Mouse (Mus musculus) cerebellum, adult (tissue): Measurements from ENCODE around the gene Gfm2.
A peak's percentile ranks its signal among the peaks of the same experiment; 100 is the strongest.

Source experiments
- ATAC-seq: cut with Nextera tagmentation; 2 replicates; pipeline ENCODE4 v1.9.2; 2017; ENCODE audit warnings: mild to moderate bottlenecking, moderate library complexity, mixed read lengths; ENCODE audit not compliant: insufficient number of reproducible peaks, low FRiP score, low TSS enrichment

Gene Gfm2

DNA sequence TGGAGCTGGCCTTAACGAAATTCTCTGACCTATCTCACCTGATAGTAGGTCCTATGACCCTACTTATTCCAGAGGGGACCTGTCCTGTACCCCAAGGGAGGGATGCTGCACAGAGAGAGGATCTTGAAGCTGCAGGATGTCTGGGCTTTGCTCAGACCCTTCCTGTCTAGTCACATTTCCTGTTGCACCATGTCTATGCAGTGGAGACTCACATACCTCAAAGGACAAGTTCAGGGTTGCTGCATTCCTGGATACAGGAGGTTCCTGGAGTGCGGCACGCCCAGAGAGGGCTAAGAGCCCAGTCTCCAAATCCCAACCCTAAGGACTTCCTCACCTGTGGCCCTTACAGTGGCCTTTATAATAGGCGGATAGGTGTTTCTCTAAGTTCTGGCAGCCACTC lies 48.6 kb downstream of the Gfm2 start:
- ATAC-seq: no peak

DNA sequence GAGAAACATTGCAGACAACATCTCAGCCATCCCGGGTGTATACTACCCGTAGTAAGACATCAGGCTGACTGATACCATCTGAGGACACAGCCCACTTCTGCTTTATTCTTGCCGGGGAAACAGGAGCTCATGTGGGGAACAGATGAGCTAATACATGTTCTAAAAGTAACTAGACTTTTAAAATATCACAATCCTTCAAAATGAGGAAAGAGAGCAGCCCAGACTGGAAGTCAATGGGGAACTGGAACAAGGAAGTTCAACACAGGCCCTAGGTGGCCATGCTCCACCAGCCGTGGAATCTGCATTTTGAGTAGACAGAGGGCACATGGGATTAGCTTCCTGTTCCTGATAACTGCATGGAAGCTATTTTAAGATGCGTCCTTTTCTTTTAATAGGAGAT lies 50.0 kb downstream of the Gfm2 start:
- ATAC-seq: no peak

DNA sequence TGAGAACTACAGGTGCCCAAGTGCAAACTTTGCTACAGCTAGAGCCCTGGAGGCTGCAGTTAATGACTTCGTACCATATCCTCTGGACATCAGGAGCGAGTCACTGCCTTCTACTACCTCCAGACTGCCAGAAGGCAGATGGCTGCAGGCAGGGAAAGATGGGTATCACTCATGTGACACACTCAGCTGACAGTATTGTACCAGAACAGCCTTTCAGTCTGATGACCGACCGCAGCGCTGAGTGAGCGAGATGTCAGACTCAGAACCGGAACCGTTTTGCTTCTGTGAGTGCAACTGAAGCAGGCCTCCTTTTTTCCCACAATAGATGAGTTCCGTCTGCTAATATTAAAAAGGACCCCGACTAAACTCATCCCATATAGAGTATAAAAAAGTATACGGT lies 54.9 kb downstream of the Gfm2 start:
- no peak for ATAC-seq

DNA sequence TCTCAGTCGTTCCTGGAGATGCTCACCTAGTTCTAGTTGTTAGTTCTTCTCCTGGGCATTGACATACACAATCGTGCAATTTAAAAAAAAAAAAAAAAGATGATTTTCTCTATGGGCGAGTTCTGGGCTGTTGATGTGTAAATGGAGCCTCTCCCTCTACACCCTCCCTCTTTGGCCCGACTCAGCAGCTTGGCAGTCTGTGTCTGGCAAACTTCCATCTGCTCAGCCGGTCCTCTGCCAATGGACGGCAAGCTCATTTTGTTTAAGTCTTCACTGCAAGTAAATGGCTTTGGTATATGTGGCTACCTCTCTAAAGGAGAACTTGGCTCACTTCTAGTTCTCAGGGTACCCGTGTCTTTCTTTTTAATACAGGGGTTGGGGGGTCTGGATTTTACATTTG lies 55.7 kb downstream of the Gfm2 start:
- ATAC-seq: peak; percentile 49; the same call in 1 of the 2 replicates

DNA sequence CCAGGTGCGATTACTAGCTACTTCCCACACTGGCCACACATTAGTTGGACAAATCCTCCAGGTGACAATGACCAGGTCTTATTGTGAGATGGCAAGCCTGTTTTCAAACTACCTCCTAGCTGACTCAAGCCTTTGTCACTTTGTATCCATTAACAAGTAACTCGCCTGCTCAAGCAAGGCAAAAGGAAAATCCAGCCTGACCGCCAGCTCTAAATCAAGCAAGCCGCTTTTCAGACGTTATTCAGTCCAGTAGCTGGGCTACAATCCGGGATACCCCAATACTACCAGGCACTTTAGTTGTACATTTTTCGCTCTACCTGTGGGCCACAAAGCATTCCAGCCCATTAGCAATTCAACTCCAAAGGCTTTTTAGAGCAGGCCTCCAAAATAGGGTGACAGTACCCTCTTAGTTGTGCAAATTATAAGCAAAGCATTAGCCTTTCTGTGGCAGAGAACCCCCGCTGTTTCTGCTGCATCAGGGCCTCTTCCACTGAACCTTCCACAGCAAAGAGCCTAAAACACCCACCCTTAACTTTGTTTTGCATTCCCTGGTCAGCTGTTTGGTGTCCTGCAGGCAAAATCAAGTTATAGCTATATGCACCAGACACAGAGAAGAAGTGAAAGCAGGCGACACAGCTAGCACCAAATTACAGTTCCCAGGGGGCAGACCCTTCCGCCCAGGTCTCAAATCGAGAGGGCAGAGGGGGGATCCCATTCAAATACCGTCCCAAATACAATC lies 58.6 kb downstream of the Gfm2 start:
- ATAC-seq: no peak

DNA sequence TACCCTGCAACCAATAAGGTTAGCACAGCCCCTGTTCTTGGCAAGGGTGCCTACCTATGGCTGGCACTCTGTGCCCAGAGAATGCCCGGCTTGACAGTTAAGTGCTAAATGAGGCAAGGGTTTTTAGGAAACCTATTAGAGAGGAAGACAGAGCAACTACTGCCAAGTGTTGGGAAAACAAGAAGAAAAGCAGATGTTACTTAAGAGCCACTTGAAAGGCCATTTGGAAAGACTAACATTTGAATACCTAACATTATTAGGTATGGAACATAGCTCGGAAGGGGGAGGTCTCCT lies 59.1 kb downstream of the Gfm2 start:
- no peak for ATAC-seq

DNA sequence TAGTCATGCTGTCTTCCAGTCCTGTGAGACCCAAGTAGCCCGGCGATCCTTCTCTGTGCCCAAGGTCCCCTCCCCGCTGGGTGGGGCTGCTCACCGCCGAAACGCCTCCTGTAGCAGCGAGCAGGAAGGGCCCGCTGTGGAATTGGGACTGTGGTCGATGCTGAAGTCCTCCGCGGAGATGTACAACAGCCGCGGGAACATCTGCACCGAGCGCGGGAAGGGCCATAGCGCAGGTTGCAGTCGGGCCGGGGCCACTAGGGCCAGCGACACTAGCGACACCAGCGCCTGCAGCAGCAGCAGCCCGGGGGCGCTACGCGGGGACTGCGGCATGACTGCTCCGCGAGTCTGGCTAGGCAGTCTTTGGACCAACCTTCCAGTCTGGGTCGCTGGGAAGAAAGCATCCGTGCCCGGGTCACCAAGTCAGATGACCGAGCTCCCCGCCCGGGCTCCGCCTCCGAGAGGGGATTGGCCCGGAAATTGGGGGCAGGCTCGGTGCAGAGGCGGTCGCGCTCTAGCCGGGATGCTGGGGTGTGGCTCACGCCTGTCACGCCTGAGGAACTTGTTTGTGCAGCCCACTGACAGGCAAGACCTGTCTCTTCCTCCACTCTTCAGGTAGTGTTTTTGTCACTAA lies 60.3 kb downstream of the Gfm2 start, which contains the start of gene Hexb:
TSS of gene Hexb (minus strand) at position 426 of the 631 bp plus-strand sequence.
- ATAC-seq: peak; percentile 94

DNA sequence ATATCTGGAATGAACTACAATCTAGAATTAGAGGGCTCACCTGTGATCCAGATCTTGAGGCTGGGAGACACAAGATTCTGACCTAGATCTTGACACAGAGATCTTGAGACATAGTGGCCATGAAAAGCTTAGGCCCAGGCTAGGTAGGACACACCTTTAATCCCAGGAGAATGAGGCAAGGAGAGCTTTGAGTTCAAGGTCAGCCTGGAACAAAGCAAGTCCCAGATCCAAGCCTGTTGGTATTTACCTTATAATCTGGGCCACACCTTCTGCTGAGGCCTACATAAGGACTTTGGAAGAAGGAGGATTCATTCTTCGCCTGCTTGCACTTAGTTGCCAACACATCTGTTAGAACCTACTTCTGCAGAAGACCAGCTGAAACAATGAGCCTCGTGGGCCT lies 61.4 kb downstream of the Gfm2 start:
- no peak for ATAC-seq

DNA sequence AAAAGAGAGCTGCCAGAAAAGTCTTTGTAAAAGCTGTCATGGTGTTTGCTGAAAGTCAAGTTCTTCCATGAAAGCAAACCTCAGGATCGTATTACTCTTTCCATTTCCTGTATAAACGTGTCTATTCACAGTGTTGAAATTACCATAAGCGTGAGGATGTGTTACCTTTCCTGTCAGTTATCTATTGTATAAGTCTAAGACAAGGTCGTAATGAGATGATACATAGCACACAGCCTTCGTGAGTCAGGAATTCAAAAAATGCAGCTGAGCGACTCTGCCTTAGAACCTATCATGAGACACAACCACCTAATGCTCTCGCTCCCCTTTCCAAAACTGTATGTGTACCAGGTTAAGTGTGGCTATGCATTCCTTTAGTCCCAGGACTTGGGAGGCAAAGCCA lies 63.3 kb downstream of the Gfm2 start:
- no peak for ATAC-seq

DNA sequence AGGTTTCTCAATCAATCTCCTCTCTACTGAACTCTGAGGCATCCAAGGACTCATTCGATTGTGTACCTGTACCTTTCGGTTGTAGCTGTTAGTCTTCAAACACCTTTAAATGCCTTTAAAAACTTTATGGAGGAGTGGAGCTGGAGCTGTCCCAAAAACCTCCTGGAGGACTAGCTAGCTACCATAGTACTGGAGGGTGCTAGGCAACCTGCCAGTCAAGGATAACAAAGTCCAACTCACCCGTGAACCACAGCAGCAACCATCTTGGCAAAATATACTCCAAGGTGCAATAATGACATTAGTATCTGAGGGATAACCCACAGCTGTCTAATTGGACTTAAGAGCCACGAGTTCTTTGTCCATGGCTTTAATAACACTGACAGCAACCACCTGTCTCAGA lies 64.2 kb downstream of the Gfm2 start:
- no peak for ATAC-seq

DNA sequence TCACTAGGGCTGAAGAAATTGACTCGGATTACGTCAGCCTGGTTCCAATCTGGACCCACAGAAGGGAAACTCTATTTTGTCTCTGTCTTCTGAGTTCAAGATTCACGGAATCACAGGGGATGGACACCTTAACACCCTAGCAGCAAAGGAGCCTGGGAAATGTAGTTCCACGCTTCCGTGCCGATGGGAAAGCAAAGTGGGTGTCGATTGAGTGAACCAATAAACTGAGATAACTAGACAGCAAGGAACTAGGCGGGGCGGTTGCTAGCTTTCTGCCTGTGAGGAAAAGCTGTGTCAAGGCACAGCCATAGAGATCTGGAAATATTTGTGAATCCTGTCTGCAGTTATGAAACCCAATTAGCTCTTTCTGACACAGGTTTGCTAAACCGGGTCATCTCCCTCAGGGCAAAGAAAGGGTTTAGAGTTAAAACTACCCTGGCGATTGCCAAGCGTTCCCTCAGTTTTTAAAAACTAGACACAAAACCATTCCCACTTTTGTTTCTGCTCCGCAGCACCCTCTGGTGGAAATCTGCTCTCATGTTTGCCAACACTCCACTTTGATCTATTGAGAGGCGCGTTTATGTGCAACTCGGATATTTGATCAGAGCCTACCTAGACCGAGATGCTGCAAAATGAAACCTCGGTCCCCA lies 67.4 kb downstream of the Gfm2 start:
- ATAC-seq: peak; percentile 88

DNA sequence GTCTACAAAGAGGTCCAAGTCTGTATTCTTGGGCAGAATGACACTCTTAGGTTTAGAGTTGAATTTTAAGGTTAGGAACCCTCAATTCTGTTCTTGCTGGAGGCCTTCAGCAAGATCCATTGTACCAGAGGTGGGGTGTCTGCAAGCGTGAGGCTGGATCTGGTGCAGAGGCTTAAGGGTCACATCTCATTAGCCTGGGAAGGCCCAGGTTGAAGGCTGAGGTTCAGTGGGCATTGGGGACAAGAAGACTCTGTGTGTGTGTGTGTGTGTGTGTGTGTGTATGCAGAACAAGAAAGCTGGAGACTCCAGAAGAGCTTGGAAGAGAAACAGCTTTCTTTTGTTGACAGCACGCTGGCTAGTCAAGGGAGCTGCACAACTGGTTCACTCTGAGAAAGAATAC lies 68.3 kb downstream of the Gfm2 start:
- no peak for ATAC-seq

DNA sequence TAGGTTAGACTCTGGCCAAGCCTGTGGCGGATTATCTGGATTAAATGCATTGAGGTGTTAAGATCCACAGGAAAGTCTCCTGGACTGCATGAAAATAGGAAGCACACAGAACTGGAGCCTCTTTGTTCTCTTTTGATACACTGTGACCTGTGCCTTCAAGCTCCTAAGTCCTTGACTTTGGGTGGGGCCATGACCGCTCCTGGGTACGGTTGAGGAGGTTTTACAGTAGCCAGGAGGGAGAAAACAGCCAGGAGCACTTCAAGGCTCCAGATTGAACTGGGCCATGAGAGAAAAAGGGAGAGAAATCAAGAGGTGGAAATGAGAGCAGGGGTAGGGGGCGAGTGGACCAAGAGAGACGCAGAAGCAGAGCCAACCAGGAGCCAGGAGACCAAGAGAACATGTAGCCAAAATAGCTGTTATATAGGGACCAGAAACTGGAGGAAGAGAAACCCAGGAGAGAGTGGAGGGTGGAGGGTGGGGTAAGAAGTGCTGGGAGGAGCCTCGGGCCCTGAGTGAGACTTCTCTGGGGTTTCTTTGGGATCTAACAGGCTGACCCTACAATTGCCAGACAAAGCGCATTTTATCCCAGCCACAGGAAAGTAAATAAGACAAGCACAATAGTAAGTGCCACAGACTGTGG lies 69.9 kb downstream of the Gfm2 start:
- ATAC-seq: no peak

DNA sequence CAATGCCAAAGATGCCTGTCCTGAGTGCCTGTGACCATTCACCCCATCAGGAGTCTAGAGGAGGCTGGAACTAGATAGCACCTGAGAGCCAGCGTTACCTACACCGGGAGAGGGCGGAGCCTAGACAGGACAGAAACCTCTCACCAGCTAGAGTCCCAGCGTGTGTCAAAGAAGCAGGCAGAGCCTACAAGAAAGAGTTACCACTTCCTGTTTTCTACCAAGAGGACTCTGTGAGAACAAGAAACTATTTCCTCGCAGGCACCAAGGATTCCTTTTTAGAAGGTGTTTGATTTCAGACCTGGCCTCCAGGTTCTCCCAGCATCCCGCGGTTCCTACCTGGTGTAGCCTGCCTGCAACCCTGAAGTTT lies 70.4 kb downstream of the Gfm2 start:
- ATAC-seq: no peak

DNA sequence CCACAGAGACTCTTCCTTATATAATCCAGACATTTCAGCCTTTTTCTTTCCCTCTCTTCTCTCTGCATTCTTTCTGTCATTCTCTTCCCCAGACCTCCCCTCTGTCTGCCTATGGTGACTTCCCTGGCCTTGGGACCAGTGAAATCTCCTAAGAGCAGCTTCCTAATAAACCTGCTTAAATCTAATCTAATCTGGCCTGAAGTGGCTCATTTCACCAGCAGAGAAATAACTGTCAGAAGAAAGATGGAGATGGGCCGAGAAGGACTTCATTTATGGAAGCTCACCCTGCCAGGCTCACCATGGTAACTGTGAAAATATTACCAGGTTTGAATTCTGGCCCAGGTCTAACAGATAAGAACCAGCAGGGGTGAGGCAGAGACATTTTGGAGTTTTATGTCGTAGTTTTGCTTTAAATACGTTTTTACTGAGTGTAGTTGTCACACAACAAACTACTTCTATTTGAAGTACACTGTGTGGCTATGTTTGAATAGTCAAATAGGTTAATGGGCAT lies 70.8 kb downstream of the Gfm2 start:
- ATAC-seq: no peak

DNA sequence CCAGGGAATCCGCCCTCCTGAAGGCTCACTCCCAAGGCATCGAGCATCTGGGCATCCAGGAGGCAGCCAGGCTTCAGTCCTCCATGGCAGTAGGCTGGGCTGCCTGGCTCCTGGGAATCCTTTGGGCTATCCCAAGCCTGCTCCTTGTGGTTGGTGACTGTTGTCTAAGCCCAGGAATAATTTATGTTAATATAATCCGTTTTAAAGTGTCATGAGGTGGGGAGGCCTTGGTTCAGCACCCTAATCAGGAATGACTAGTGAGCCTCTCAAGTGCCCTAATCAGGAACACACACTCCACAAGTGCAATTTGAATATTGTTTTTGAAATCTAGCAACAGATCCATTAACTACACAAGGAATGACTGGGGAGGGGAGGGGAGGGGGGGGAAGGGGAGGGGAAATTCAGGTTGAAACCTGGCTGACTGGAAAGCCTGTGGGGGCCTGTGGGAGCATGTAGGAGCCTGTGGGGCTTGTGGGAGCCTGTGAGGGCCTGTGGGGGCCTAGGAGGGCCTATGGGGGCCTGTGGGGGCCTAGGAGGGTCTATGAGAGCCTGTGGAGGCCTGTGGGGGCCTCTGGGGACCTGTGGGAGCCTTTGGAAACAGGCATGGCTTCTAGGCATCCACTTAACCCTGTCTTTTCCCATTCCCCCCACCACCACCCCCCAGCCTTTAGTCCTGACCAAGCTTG lies 77.0 kb downstream of the Gfm2 start:
- no peak for ATAC-seq

DNA sequence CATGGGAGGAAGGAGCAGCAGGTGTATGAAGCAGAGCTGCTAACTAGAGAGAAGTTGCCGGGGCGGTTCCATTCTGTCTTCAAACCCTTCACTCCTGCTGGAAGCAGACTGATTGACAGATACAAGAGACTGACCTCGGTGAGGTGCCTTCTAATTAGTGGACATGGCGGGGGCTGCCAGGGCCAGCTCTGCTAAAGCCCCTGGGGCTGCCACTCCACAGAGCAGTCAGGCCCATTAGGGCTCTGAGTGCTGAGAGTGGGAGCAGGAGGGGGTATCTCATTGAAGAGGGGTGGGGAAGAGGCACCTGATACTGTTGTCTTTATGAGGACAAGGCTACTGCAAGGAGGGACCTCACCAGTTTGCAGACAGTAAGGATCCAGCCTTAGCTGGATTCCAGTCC lies 77.8 kb downstream of the Gfm2 start:
- no peak for ATAC-seq

DNA sequence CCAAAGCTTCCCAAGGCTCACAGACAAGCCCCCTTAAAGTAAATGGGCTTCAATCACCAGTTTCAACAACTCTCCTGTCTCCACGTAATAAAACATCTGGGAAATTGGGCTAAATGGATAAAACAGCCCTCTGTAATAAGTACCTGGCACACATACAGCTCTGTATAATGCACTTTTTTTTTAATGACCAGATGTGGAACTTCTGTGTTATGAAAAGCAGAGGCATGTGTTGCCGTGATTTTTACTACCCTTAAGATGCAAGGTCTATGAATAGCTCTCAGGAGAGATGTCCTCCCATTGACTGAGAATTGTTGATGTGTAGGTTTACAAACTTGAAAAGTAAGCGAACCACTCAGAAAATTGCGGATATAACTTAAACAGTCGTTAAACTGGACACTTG lies 78.5 kb downstream of the Gfm2 start:
- no peak for ATAC-seq

DNA sequence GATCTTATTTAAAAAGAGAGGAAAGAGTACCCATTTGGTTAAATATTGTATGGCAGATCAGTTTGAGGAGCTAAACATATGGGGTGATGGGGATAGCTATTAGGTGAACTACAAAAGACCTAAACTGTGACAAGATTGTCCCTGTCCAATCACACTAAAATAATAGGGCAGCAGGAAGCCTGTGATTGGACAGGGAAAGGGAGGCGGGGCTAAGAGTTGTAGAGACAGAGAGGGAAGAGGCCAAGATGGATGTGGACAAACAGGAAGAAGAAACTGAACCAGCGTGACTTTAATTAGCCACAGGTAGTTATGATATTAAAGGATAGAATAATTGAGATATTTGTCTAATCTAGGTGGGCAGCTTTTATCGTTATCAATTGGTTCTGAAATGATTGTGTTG lies 82.3 kb downstream of the Gfm2 start:
- ATAC-seq: no peak

DNA sequence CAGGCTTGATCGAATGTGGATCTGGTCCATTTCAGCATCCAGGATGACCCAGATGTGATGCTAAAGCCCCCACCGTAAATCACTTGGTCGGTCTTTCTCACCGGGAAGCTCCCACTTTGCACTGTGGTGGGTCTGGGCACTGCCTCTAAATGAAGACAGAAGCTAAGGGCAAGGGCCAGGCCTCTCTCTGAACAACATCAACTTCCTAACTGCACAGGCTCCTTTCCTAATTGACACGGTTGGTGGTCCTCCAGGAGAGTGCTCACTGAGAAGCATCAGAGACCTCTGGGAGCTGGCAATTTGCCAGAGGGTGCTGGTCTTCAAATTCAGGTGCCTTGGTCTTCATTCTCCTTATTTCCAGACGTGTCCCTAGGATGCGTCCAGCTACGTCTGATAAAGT lies 86.1 kb downstream of the Gfm2 start:
- no peak for ATAC-seq
